Mouse (Mus musculus): Measurements from ENCODE around the gene Adra1d. TPM values are rescaled to one million over a fixed set of nuclear protein-coding genes. Genes with fewer than 3 reads are reported as not detected.
A peak's percentile ranks its signal among the peaks of the same experiment; 100 is the strongest.

The Adra1d gene
- polyA plus RNA-seq (2016; fragmentation: Nextera tagmentation; extraction: Ambion mirVana) = 0.47 and 0.60 TPM in 2 replicates

- Histone ChIP-seq H3K27me3 (ENCODE audit: low read depth, poor library complexity, severe bottlenecking) (peaks cover 85% of the 10 kb centered on the region), H3K27ac (replicated peaks) (peak within 1 kb of the TSS; percentile 64; the same call in 1 of the 2 replicates), H3K9me3 (replicated peaks) (no peaks in the 10 kb centered on the region), H3K4me3 (peak within 1 kb of the TSS; percentile 64), H3K4me1 (peaks cover 25% of the 10 kb centered on the region), H3K36me3 (no peaks in the 10 kb centered on the region)
- under 1% methylated on average over 76 of the region's 82 CpGs for WGBS
- peak; percentile 63 for DNase-seq (ENCODE audit: low spot score)
Measured at GRCm38 (mm10) chr2:131561891-131562585, at the start of gene Adra1d. TSS of gene Adra1d (minus strand) at chr2:131562283.

DNA sequence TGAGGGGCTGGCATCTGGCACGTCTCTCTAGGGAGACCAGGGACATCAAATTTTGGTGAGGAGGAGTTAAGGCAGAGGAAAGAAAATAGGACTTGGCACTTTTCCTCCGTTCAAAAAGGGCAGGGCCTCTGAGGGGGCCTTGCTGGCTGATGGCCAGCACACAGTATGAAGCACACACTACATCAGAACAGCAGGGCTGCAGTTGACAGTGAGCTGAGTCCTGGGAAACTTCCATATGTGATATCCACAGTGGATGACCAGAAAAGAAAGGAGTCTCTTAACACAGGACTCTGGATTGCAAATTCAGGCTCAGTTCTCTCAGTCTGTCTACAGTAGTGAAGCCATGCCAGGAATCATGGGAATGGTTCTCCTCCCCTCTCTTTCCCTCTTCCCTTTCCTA is 39.8 kb upstream of the Adra1d start:
- Histone ChIP-seq H3K4me3 (no peak overlapping the region), H3K27ac (replicated peaks) (no peak overlapping the region), H3K9me3 (replicated peaks) (no peaks in the 10 kb centered on the region), H3K27me3 (ENCODE audit: low read depth, poor library complexity, severe bottlenecking) (no peaks in the 10 kb centered on the region), H3K4me1 (no peaks in the 10 kb centered on the region), H3K36me3 (no peaks in the 10 kb centered on the region)
- no peak for DNase-seq (ENCODE audit: low spot score)
- WGBS = 82% methylated on average over 2 of the region's 2 CpGs

DNA sequence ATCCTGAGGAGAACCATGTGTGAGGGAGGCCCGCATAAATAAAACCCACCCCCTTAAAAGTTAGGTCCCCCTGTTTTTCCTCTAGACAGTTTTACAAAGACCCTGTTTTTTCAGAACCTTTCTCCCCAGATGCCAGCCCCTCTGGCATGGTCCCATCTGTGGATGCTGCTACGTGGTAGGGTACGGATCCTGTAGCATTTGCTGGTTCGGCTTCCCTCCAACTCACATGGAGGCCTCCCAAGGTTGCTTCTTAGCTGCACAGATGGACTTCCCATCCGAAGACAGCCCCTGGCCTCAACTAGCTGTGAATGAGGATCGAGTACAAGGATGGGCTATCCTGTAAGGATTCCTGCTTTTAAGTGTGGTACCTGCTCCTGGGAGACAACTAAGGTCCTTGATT is 32.8 kb upstream of the Adra1d start:
- Histone ChIP-seq H3K9me3 (replicated peaks) (no peaks in the 10 kb centered on the region), H3K4me1 (no peaks in the 10 kb centered on the region), H3K4me3 (no peak overlapping the region), H3K27ac (replicated peaks) (no peak overlapping the region), H3K27me3 (ENCODE audit: low read depth, poor library complexity, severe bottlenecking) (no peaks in the 10 kb centered on the region), H3K36me3 (no peaks in the 10 kb centered on the region)
- WGBS = 88% methylated on average over 6 of the region's 6 CpGs
- no peak for DNase-seq (ENCODE audit: low spot score)

DNA sequence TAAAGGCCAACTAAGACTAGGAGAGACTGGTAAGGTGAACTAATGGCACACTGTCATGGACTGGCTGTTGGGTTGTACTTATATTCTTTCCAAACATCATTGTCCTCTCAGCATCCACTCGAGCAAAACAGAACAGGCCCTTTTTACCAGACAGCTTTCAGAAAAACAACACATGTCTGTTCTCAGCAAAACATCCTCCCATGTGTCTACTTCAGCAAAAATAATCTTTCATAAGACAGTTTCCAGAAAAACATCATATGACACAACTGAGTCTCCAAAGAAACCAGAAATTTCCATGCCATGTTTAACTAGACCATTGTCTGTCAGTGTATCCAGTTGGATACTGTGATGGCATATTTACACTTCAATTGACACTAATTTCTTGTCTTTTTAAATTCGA is 25.4 kb upstream of the Adra1d start:
- Histone ChIP-seq H3K4me1 (no peaks in the 10 kb centered on the region), H3K27me3 (ENCODE audit: low read depth, poor library complexity, severe bottlenecking) (no peaks in the 10 kb centered on the region), H3K9me3 (replicated peaks) (no peaks in the 10 kb centered on the region), H3K36me3 (no peaks in the 10 kb centered on the region), H3K4me3 (no peak overlapping the region), H3K27ac (replicated peaks) (no peak overlapping the region)
- no peak for DNase-seq (ENCODE audit: low spot score)
- 79% methylated on average over 2 of the region's 2 CpGs for WGBS

GRCm38 (mm10) chr2:131581506-131581905 is 19.4 kb upstream of the Adra1d start:
- DNase-seq (ENCODE audit: low spot score) = no peak
- WGBS = 92% methylated on average over 2 of the region's 2 CpGs
- Histone ChIP-seq H3K27me3 (ENCODE audit: low read depth, poor library complexity, severe bottlenecking) (no peaks in the 10 kb centered on the region), H3K4me3 (no peak overlapping the region), H3K9me3 (replicated peaks) (no peaks in the 10 kb centered on the region), H3K4me1 (no peaks in the 10 kb centered on the region), H3K27ac (replicated peaks) (no peak overlapping the region), H3K36me3 (no peaks in the 10 kb centered on the region)

DNA sequence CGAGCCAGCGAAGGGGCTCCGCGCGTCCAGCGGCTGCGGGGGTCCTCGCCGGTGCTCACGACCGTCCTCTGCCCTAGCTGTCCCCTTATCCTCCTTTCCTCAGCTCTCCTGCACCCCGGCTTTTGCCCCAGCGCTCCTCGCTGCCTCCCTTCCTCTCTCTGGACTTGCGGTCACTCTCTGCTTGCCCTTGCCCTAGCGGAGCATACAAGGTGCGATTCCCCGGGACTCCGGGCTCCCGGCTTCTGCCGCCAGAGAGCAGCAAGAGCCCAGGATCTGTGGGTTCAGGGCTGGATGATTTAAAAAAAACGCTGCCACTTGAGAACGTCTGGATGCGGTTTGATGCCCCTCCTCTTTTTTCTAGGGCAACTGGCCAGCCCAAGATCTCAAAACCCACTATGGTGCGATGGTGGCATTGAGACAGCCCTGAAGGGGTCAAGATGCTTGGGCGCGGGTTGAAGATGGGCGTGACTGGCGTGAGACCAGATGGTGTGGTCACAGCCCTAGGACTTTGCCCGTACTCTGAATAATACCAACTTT is 571 bp upstream of the Adra1d start:
- Histone ChIP-seq H3K4me1 (peaks cover 25% of the 10 kb centered on the region), H3K36me3 (no peaks in the 10 kb centered on the region), H3K9me3 (replicated peaks) (no peaks in the 10 kb centered on the region), H3K4me3 (peak overlapping the region; percentile 64), H3K27ac (replicated peaks) (peak overlapping the region; percentile 64; the same call in 1 of the 2 replicates), H3K27me3 (ENCODE audit: low read depth, poor library complexity, severe bottlenecking) (peaks cover 79% of the 10 kb centered on the region)
- under 1% methylated on average over 30 of the region's 30 CpGs for WGBS
- peak; percentile 82 for DNase-seq (ENCODE audit: low spot score)

DNA sequence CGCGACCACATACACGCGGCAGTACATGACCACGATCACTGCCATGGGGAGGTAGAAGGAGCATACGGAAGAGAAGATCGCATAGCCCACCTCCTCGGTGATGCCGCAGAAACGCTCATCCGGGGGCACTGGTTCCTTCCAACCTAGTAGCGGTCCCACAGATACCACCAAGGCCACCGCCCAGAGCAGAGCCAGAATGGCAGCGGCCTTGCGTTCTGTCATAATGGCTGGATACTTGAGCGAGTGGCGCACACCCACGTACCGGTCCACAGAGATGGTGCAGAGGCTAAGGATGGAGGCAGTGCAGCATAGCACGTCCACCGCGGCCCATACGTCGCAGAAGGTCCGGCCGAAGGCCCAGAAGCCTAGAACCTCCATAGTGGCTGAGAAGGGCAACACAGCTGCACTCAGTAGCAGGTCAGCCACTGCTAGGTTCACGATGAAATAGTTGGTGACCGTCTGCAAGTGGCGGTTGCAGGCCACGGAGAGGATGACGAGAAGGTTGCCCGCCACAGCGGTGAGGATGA is 676 bp downstream of the Adra1d start:
- Histone ChIP-seq H3K27me3 (ENCODE audit: low read depth, poor library complexity, severe bottlenecking) (peaks cover 91% of the 10 kb centered on the region), H3K36me3 (no peaks in the 10 kb centered on the region), H3K4me1 (peaks cover 25% of the 10 kb centered on the region), H3K27ac (replicated peaks) (0 out of 2 replicates have a peak overlapping the region, but pooled peaks have one; percentile 64), H3K9me3 (replicated peaks) (no peaks in the 10 kb centered on the region), H3K4me3 (peak overlapping the region; percentile 64)
- 3% methylated on average over 33 of the region's 33 CpGs for WGBS
- peak; percentile 22 for DNase-seq (ENCODE audit: low spot score)

- no peak for DNase-seq (ENCODE audit: low spot score)
- H3K4me3 ChIP-seq = no peak overlapping the region
- H3K4me1 ChIP-seq = peaks cover 25% of the 10 kb centered on the region
- 50% methylated on average over 2 of the region's 2 CpGs for WGBS
- no peaks in the 10 kb centered on the region for H3K9me3 ChIP-seq (replicated peaks)
- no peaks in the 10 kb centered on the region for H3K36me3 ChIP-seq
- H3K27ac ChIP-seq (replicated peaks) = no peak overlapping the region
- peaks cover 93% of the 10 kb centered on the region for H3K27me3 ChIP-seq (ENCODE audit: low read depth, poor library complexity, severe bottlenecking)
Measured at GRCm38 (mm10) chr2:131560205-131560919, 1.7 kb downstream of the Adra1d start.

DNA sequence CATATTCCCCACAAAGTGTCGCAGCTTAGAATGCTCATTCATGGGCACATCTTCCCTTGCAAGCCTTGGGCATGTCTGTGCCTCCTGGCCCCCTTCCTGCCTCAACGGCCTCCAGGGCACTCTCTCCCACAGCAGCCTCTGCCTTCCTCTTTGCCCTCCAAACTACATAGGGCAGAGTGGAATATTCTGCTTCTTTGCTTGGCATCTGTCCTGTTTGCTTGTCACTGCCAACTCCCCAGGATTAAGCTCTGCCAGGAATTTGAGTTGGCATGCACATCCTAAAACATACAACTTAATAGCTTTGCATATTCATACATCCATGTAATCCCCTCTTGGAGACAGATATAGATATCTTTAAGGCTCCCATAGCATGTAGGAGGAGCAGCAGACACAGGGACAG is 4.2 kb downstream of the Adra1d start:
- no peak for DNase-seq (ENCODE audit: low spot score)
- Histone ChIP-seq H3K4me3 (no peak overlapping the region), H3K4me1 (peaks cover 23% of the 10 kb centered on the region), H3K27ac (replicated peaks) (no peak overlapping the region), H3K27me3 (ENCODE audit: low read depth, poor library complexity, severe bottlenecking) (peaks cover 83% of the 10 kb centered on the region), H3K9me3 (replicated peaks) (no peaks in the 10 kb centered on the region), H3K36me3 (no peaks in the 10 kb centered on the region)
- WGBS = 75% methylated on average over 2 of the region's 2 CpGs

DNA sequence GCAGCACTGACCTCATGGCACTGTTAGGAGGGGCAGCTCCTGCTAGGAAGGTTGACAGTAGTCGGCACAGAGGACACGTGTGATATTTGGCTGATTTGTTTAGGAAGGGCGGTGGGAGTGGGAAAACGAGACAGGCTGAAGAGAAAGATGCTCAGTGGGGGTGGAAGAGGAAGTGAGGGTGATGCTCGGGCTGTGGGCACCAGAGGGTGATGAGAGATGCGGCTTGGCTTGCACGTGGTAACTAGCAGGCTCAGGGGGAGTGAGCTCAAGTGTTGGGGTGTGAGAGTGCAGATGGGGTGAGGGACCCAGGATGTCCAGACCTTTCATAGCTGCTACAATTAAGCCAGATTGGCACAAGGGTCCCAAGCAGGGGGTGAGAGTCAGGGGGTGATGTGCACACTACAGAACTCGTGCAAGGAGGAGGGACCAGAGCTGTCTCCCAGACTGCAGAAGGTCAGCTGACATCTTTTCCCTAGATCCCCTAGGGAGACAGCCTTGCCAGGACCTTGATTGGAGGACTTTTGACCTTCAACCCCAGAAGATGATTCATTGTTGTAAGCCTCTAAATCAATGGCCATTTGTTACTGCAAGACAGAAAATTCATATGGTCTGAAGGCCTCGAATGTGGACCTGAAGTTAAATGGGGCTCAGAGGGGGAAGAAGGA is 9.2 kb downstream of the Adra1d start:
- Histone ChIP-seq H3K9me3 (replicated peaks) (no peaks in the 10 kb centered on the region), H3K27ac (replicated peaks) (no peak overlapping the region), H3K27me3 (ENCODE audit: low read depth, poor library complexity, severe bottlenecking) (peaks cover 73% of the 10 kb centered on the region), H3K36me3 (no peaks in the 10 kb centered on the region), H3K4me3 (no peak overlapping the region), H3K4me1 (0 out of 2 replicates have a peak, but pooled peaks cover 2% of the 10 kb centered on the region)
- DNase-seq (ENCODE audit: low spot score) = no peak
- 46% methylated on average over 9 of the region's 9 CpGs for WGBS

GRCm38 (mm10) chr2:131551701-131552620 is 10.1 kb downstream of the Adra1d start:
- Histone ChIP-seq H3K27ac (replicated peaks) (no peak overlapping the region), H3K36me3 (no peaks in the 10 kb centered on the region), H3K9me3 (replicated peaks) (no peaks in the 10 kb centered on the region), H3K4me1 (0 out of 2 replicates have a peak, but pooled peaks cover 4% of the 10 kb centered on the region), H3K27me3 (ENCODE audit: low read depth, poor library complexity, severe bottlenecking) (peaks cover 73% of the 10 kb centered on the region), H3K4me3 (no peak overlapping the region)
- DNase-seq (ENCODE audit: low spot score) = no peak
- WGBS = 71% methylated on average over 7 of the region's 7 CpGs

GRCm38 (mm10) chr2:131550906-131551305 is 11.2 kb downstream of the Adra1d start:
- Histone ChIP-seq H3K9me3 (replicated peaks) (no peaks in the 10 kb centered on the region), H3K4me1 (peaks cover 13% of the 10 kb centered on the region), H3K36me3 (no peaks in the 10 kb centered on the region), H3K27me3 (ENCODE audit: low read depth, poor library complexity, severe bottlenecking) (peaks cover 75% of the 10 kb centered on the region), H3K4me3 (no peak overlapping the region), H3K27ac (replicated peaks) (no peak overlapping the region)
- WGBS = 73% methylated on average over 2 of the region's 2 CpGs
- DNase-seq (ENCODE audit: low spot score) = no peak

Measured in midbrain, embryonic 10.5 days (tissue).